In genomic region chr13:120041145-120041544, GRCm38 (mm10) we compare ENCODE assay signal across 15 mouse cellular contexts. TPM values are rescaled to one million over a fixed set of nuclear protein-coding genes. Genes with fewer than 3 reads are reported as not detected.
DNase-seq lines count a peak whose midpoint lies in the region; ATAC-seq and TF ChIP-seq lines count a peak whose summit lies in the region.
"Not testable (repeated sequence)": the region's sequence is repeated elsewhere in the genome, so short reads cannot be mapped to it uniquely, and the experiment has no call there.
"Had no signal": no experiment of that assay in that cellular context is flagged by ENCODE, and none has a peak within 500 bp of the region (broad histone marks: within the 10 kb centered on the region; RNA-seq: fewer than 3 reads in every experiment).

No protein-coding gene starts in this region.

- ATAC-seq in kidney, embryonic 14.5 days (ENCODE audit: low FRiP score, low TSS enrichment): peak; percentile 62; the same call in 1 of the 2 replicates
- not testable (repeated sequence) for ATAC-seq in liver, embryonic 14.5 days (ENCODE audit: insufficient read depth)
- ATAC-seq in monocyte, adult 5-6 weeks (replicated peaks; ENCODE audit: insufficient number of reproducible peaks, low FRiP score, low TSS enrichment, poor library complexity, severe bottlenecking): peak; percentile 68; the same call in 1 of the 2 replicates

- H3K9ac ChIP-seq in kidney, embryonic 14.5 days (ENCODE audit: low read depth, low read length); liver, embryonic 14.5 days (replicated peaks): not testable (repeated sequence)

- H3K4me1 ChIP-seq in kidney, embryonic 14.5 days (ENCODE audit: control insufficient read depth, insufficient read depth, low read length); liver, embryonic 14.5 days (replicated peaks; ENCODE audit: control insufficient read depth in 2 of 2, insufficient read depth in 2 of 2, low read length in 1 of 2): not testable (repeated sequence)

- H3K27ac ChIP-seq in kidney, embryonic 14.5 days (ENCODE audit: low read depth, low read length); liver, embryonic 14.5 days: not testable (repeated sequence)

- DNase-seq in 3T3-L1 (ENCODE audit: low read depth, low spot score): peak; percentile 10
- peak; percentile 28 to 76 for DNase-seq in adrenal gland, adult (ENCODE audit: inconsistent age in 2 of 2, low spot score in 1 of 2)
- peak; percentile 53 for DNase-seq in embryo, embryonic 10.5 days (ENCODE audit: low spot score)
- DNase-seq in gastrocnemius, postnatal 14 days: peak; percentile 22
- not testable (repeated sequence) for DNase-seq in liver, embryonic 14.5 days (ENCODE audit: low read depth in 3 of 3, low spot score in 3 of 3)
- DNase-seq in spleen, postnatal 10 days (ENCODE audit: low spot score in 2 of 2): peak; percentile 12 to 54

- peak; percentile 40 for TF ChIP-seq CTCF in liver, embryonic 14.5 days (IDR thresholded peaks at IDR 0.05; ENCODE audit: low read depth)

- not testable (repeated sequence) for TF ChIP-seq EP300 in liver, embryonic 14.5 days (IDR thresholded peaks at IDR 0.05; ENCODE audit: low read depth)

- intact Hi-C loops in gastrocnemius, postnatal 14 days (cut with DNase I; ENCODE audit: low total_unique reads): not testable (repeated sequence)

- not testable (repeated sequence) for H3K9me3 ChIP-seq in kidney, embryonic 14.5 days (ENCODE audit: control insufficient read depth, low read length); liver, embryonic 14.5 days (ENCODE audit: control insufficient read depth, low read length)

- H3K4me3 ChIP-seq in kidney, embryonic 14.5 days (ENCODE audit: low read length); liver, embryonic 14.5 days (ENCODE audit: insufficient read depth in 1 of 2, low read depth in 2 of 2, low read length in 2 of 2): not testable (repeated sequence)

- H3K4me2 ChIP-seq in kidney, embryonic 14.5 days (replicated peaks; ENCODE audit: low read depth, low read length); liver, embryonic 14.5 days (ENCODE audit: low read depth): not testable (repeated sequence)

- not testable (repeated sequence) for H3K27me3 ChIP-seq in kidney, embryonic 14.5 days (ENCODE audit: control insufficient read depth, insufficient read depth, low read length); liver, embryonic 14.5 days (ENCODE audit: control insufficient read depth, insufficient read depth, low read length)

- WGBS in kidney, embryonic 14.5 days: no CpG with 5 or more reads among the region's 1 CpGs
- no CpG with 5 or more reads among the region's 1 CpGs for WGBS in liver, embryonic 14.5 days (ENCODE audit: insufficient replicate concordance)

- H3K36me3 ChIP-seq in kidney, embryonic 14.5 days (ENCODE audit: control insufficient read depth, insufficient read depth, low read length); liver, embryonic 14.5 days (replicated peaks; ENCODE audit: control insufficient read depth, insufficient read depth, low read depth): not testable (repeated sequence)

RNA-seq across cellular contexts. Expression of gene Gm21188, which starts 10.8 kb away (rescaled TPM):
- total RNA-seq in gastrocnemius, postnatal 14 days (2021): under 1 TPM; 0.12 to 0.24 TPM
- not detected in 2 replicates for polyA plus RNA-seq in kidney, embryonic 14.5 days (2014; fragmentation: Nextera tagmentation; extraction: Ambion mirVana)
- 0.06 and 0.08 TPM in 2 replicates for polyA plus RNA-seq in liver, embryonic 14.5 days (2012; rRNA removed)
- polyA plus RNA-seq in liver, embryonic 14.5 days (2014; fragmentation: Nextera tagmentation; extraction: Ambion mirVana): 0.34 TPM in 1 of 2 replicates, not detected in the other
- total RNA-seq in monocyte, adult 5-6 weeks (2017): 136 to 183 TPM (median 179 TPM) in 3 replicates
- polyA plus RNA-seq: forebrain, embryonic 12.5 days; heart, embryonic 15.5 days; intestine, embryonic 14.5 days; limb, embryonic 12.5 days; lung, embryonic 16.5 days; stomach, embryonic 14.5 days had no signal

RNA-seq across cellular contexts. Expression of gene Gm36079, which starts 14.3 kb away (rescaled TPM):
- not detected for total RNA-seq in gastrocnemius, postnatal 14 days (2021)
- not detected in 2 replicates for polyA plus RNA-seq in kidney, embryonic 14.5 days (2014; fragmentation: Nextera tagmentation; extraction: Ambion mirVana)
- polyA plus RNA-seq in liver, embryonic 14.5 days (2012; rRNA removed): not detected in 2 replicates
- not detected in 2 replicates for polyA plus RNA-seq in liver, embryonic 14.5 days (2014; fragmentation: Nextera tagmentation; extraction: Ambion mirVana)
- total RNA-seq in monocyte, adult 5-6 weeks (2017): 4.4 TPM in 1 of 3 replicates, not detected in the others
- total RNA-seq: gastrocnemius, postnatal 25 days had no signal
- polyA plus RNA-seq: forebrain, embryonic 12.5 days; heart, embryonic 15.5 days; intestine, embryonic 14.5 days; limb, embryonic 12.5 days; lung, embryonic 16.5 days; stomach, embryonic 14.5 days had no signal

Comparison
In these comparisons a context has a peak if more than half of its experiments do, and no peak if none do; other contexts are left out.
1. RNA of gene Gm21188, which starts 10.8 kb away (total RNA-seq): 136 to 183 TPM in monocyte, adult 5-6 weeks; 0.12 to 0.24 TPM in gastrocnemius, postnatal 14 days; every median in the first group is over 100 times any median in the second.